Mouse (Mus musculus): ENCODE data around the gene Srgap2. TPM values are rescaled to one million over a fixed set of nuclear protein-coding genes. Genes with fewer than 3 reads are reported as not detected.

Srgap2 gene
- polyA plus RNA-seq, 1 experiment from 2014 or later, result 33.6 TPM

DNA sequence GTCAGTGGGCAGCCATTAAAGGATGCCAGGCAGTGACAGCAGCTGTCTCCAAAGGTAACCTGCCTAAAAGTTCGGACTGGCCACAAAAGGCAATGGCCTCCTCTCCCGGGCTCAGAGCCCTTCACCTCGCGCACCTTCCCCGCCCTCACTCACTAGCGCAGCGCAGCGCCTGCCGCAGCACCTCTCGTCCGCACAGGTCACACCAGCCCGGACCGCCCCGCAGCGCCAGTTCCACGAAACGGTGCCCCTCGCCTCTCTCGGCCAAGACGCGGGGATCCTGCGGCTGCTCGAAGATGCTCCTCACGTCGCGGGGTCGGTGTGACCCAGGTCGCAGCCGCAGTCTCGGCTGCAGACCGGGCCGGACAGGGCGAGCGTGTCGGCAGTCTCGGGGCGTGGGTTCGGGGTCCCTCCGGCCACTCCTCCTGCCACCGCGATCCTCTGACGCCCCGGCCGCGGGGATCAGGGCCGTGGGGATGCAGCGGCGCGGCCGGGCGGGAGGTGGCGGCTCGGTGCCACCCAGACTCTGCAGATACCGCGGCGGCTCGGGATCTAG, 282.5 kb downstream of the Srgap2 start:
- 1% methylated on average over 57 of the region's 57 CpGs for WGBS

DNA sequence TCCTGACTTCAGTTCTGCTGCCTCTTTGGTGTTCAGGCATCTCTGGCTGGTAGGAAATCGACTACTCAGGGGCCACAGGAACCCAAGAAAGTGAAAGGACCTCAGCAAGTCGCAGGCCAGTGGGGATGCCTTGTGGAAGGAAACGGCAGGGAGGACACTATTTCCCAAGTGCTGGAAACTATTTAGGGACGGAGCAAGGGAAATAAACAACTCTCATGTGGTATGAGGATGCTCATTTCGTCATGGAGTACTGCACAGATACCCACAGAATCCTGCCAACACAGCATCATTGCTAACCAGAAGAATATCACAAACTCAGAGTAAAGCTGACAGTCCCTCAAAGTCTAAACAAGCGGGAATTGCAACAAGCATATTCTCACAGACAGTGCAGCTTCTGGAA, 284.2 kb downstream of the Srgap2 start:
- Histone ChIP-seq H3K4me3 (replicated peaks; ENCODE audit: low read length) (no peak overlapping the region), H3K27ac (no peak overlapping the region), H3K36me3 (replicated peaks; ENCODE audit: control insufficient read depth, insufficient read depth) (no peaks in the 10 kb centered on the region), H3K4me1 (replicated peaks; ENCODE audit: control insufficient read depth, insufficient read depth, low read length) (peaks cover 24% of the 10 kb centered on the region), H3K9ac (peak overlapping the region; percentile 5; the same call in 1 of the 2 replicates), H3K4me2 (replicated peaks) (no peak overlapping the region), H3K27me3 (ENCODE audit: control insufficient read depth, insufficient read depth, low read length) (peaks cover 14% of the 10 kb centered on the region), H3K9me3 (ENCODE audit: control insufficient read depth, low read length) (no peaks in the 10 kb centered on the region)
- DNase-seq (ENCODE audit: low spot score), result no peak
- ATAC-seq (ENCODE audit: low FRiP score), result no peak
- 68% methylated on average over 6 of the region's 6 CpGs for WGBS

More for the DNA sequence above, 282.5 kb downstream of the Srgap2 start:
- Histone ChIP-seq H3K9me3 (ENCODE audit: control insufficient read depth, low read length) (no peaks in the 10 kb centered on the region), H3K4me1 (replicated peaks; ENCODE audit: control insufficient read depth, insufficient read depth, low read length) (peaks cover 14% of the 10 kb centered on the region), H3K36me3 (replicated peaks; ENCODE audit: control insufficient read depth, insufficient read depth) (no peaks in the 10 kb centered on the region), H3K27ac (no peak overlapping the region), H3K4me3 (replicated peaks; ENCODE audit: low read length) (peak overlapping the region; percentile 62), H3K27me3 (ENCODE audit: control insufficient read depth, insufficient read depth, low read length) (peaks cover 14% of the 10 kb centered on the region), H3K4me2 (replicated peaks) (peak overlapping the region; percentile 97), H3K9ac (peak overlapping the region; percentile 81)
- no peak for DNase-seq (ENCODE audit: low spot score)
- ATAC-seq (ENCODE audit: low FRiP score), result peak; percentile 18; the same call in 1 of the 2 replicates

DNA sequence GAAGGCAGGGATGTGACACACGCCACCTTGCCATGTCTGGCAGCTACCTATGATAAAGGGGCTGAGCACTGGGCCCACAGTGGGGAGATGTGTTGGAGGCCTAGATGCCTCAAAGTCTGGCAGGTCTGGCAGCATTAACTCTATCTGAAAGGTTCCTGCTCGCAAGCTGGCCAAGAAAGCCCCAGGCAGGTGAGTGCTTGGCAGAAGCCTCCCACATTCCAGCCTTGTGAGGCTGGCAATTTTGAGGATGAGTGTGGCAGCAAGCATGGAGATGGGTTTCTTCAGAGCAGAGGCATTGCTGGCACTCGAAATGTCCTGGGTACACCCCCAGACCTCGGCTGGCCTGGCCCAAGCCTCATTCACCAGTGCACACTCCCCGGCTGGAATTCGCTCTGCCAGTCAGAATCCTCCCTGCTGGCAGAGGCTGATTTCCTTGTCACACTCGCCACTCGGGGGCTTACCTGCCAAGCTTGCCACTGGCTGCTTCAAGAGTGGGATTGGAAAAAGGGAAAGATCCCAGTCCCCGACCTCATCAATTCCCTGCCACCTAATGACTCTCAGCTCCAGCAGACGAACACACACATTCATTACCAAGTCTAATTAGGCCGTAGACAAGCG, 287.5 kb downstream of the Srgap2 start:
- Histone ChIP-seq H3K27ac (peak overlapping the region; percentile 79), H3K27me3 (ENCODE audit: control insufficient read depth, insufficient read depth, low read length) (peaks cover 9% of the 10 kb centered on the region; the same call in 1 of the 2 replicates), H3K36me3 (replicated peaks; ENCODE audit: control insufficient read depth, insufficient read depth) (no peaks in the 10 kb centered on the region), H3K9ac (peak overlapping the region; percentile 24; the same call in 1 of the 2 replicates), H3K4me2 (replicated peaks) (0 out of 2 replicates have a peak overlapping the region, but pooled peaks have one; percentile 7), H3K4me1 (replicated peaks; ENCODE audit: control insufficient read depth, insufficient read depth, low read length) (peaks cover 21% of the 10 kb centered on the region), H3K9me3 (ENCODE audit: control insufficient read depth, low read length) (no peaks in the 10 kb centered on the region), H3K4me3 (replicated peaks; ENCODE audit: low read length) (no peak overlapping the region)
- 43% methylated on average over 12 of the region's 12 CpGs for WGBS
- peak; percentile 50 for DNase-seq (ENCODE audit: low spot score)
- peak; percentile 26; the same call in 1 of the 2 replicates for ATAC-seq (ENCODE audit: low FRiP score)

GRCm38 (mm10) chr1:131238931-131239381, 288.2 kb downstream of the Srgap2 start:
- DNase-seq (ENCODE audit: low spot score), result no peak
- Histone ChIP-seq H3K27ac (peak overlapping the region; percentile 79), H3K4me1 (replicated peaks; ENCODE audit: control insufficient read depth, insufficient read depth, low read length) (peaks cover 21% of the 10 kb centered on the region), H3K4me2 (replicated peaks) (no peak overlapping the region), H3K9ac (no peak overlapping the region), H3K36me3 (replicated peaks; ENCODE audit: control insufficient read depth, insufficient read depth) (no peaks in the 10 kb centered on the region), H3K27me3 (ENCODE audit: control insufficient read depth, insufficient read depth, low read length) (peaks cover 8% of the 10 kb centered on the region; the same call in 1 of the 2 replicates), H3K9me3 (ENCODE audit: control insufficient read depth, low read length) (no peaks in the 10 kb centered on the region), H3K4me3 (replicated peaks; ENCODE audit: low read length) (no peak overlapping the region)
- no peak for ATAC-seq (ENCODE audit: low FRiP score)
- 63% methylated on average over 8 of the region's 8 CpGs for WGBS

GRCm38 (mm10) chr1:131236077-131236476, 291.1 kb downstream of the Srgap2 start:
- H3K27me3 ChIP-seq (ENCODE audit: control insufficient read depth, insufficient read depth, low read length), result no peaks in the 10 kb centered on the region
- DNase-seq (ENCODE audit: low spot score) (no peak), ATAC-seq (ENCODE audit: low FRiP score) (no peak)
- H3K36me3 ChIP-seq (replicated peaks; ENCODE audit: control insufficient read depth, insufficient read depth), result no peaks in the 10 kb centered on the region
- no peak overlapping the region for H3K27ac ChIP-seq
- no peak overlapping the region for H3K4me3 ChIP-seq (replicated peaks; ENCODE audit: low read length)
- no peak overlapping the region for H3K4me2 ChIP-seq (replicated peaks)
- WGBS, result 79% methylated on average over 7 of the region's 7 CpGs
- no peaks in the 10 kb centered on the region for H3K9me3 ChIP-seq (ENCODE audit: control insufficient read depth, low read length)
- peaks cover 21% of the 10 kb centered on the region for H3K4me1 ChIP-seq (replicated peaks; ENCODE audit: control insufficient read depth, insufficient read depth, low read length)
- H3K9ac ChIP-seq, result no peak overlapping the region

Small RNAs within 50 kb of the gene (microRNA-seq; reads per million reads assigned to microRNA genes)
- gene Gm24273, result not detected

Other genes starting within 250 kb of the Srgap2 start
- 0.81 and 1.4 TPM in 2 replicates for gene Ikbke, start 247.7 kb downstream of the Srgap2 start, polyA plus RNA-seq (2014; fragmentation: Nextera tagmentation; extraction: Ambion mirVana)
- 0.91 and 1.4 TPM in 2 replicates for gene Fam72a, start 551 bp upstream of the Srgap2 start, polyA plus RNA-seq (2014; fragmentation: Nextera tagmentation; extraction: Ambion mirVana)
- not detected in 2 replicates for gene Avpr1b, start 71.9 kb upstream of the Srgap2 start, polyA plus RNA-seq (2014; fragmentation: Nextera tagmentation; extraction: Ambion mirVana)
- 0.16 TPM in 1 of 2 replicates, not detected in the other for gene Ctse, start 111.0 kb upstream of the Srgap2 start, polyA plus RNA-seq (2014; fragmentation: Nextera tagmentation; extraction: Ambion mirVana)
- gene Rab7b, start 161.3 kb upstream of the Srgap2 start, polyA plus RNA-seq (2014; fragmentation: Nextera tagmentation; extraction: Ambion mirVana), result 1.1 and 1.6 TPM in 2 replicates
- gene Slc26a9, start 216.7 kb upstream of the Srgap2 start, polyA plus RNA-seq (2014; fragmentation: Nextera tagmentation; extraction: Ambion mirVana), result 0.05 and 0.07 TPM in 2 replicates